8 mouse cellular contexts compared by ENCODE assay signal in genomic region chr4:155189711-155190139, GRCm38 (mm10). TPM values are rescaled to one million over a fixed set of nuclear protein-coding genes. Genes with fewer than 3 reads are reported as not detected.
DNase-seq lines count a peak whose midpoint lies in the region; ATAC-seq lines count a peak whose summit lies in the region.

No protein-coding gene starts in this region.

- H3K4me3 ChIP-seq in embryonic facial prominence, embryonic 10.5 days: peak overlapping the region; percentile 21
- no peak overlapping the region for H3K4me3 ChIP-seq in intestine, embryonic 15.5 days (replicated peaks)
- no peak overlapping the region for H3K4me3 ChIP-seq in midbrain, embryonic 16.5 days (ENCODE audit: low read depth, low read length)

- peak; percentile 51 to 60 for DNase-seq in heart, adult 18-20 months
- DNase-seq in heart, postnatal 25 days (ENCODE audit: low spot score): no peak
- DNase-seq in embryonic facial prominence, embryonic 10.5 days (ENCODE audit: low spot score): peak; percentile 80
- DNase-seq in right cerebral cortex, postnatal 14 days: no peak

- H3K4me2 ChIP-seq in intestine, embryonic 15.5 days (replicated peaks): 0 out of 2 replicates have a peak overlapping the region, but pooled peaks have one; percentile 2
- no peak overlapping the region for H3K4me2 ChIP-seq in midbrain, embryonic 16.5 days (ENCODE audit: low read length)

- H3K4me1 ChIP-seq in embryonic facial prominence, embryonic 10.5 days: peaks cover 93% of the 10 kb centered on the region
- peaks cover 73% of the 10 kb centered on the region for H3K4me1 ChIP-seq in intestine, embryonic 15.5 days (replicated peaks)
- peaks cover 42% of the 10 kb centered on the region for H3K4me1 ChIP-seq in midbrain, embryonic 16.5 days (ENCODE audit: control insufficient read depth, insufficient read depth, low read length)

- peak overlapping the region; percentile 17; the same call in 1 of the 2 replicates for H3K9ac ChIP-seq in intestine, embryonic 15.5 days
- H3K9ac ChIP-seq in midbrain, embryonic 16.5 days (ENCODE audit: low read depth, low read length): peak overlapping the region; percentile 13; the same call in 1 of the 2 replicates

- intact Hi-C loops in heart, postnatal 25 days (cut with DNase I): loop anchor here (5.0 kb wide), 2 partner anchors 42 to 58 kb away; partner anchors contain the start of gene Faap20

- ATAC-seq in intestine, embryonic 15.5 days: 0 out of 2 replicates have a peak, but pooled peaks have one; percentile 29
- ATAC-seq in midbrain, embryonic 16.5 days: no peak
- no peak for ATAC-seq in megakaryocyte, adult 5-6 weeks (ENCODE audit: poor library complexity, severe bottlenecking)
- no peak for ATAC-seq in CD4-positive, CD25-positive, alpha-beta regulatory T cell, adult 4 months

- no peaks in the 10 kb centered on the region for H3K9me3 ChIP-seq in embryonic facial prominence, embryonic 10.5 days
- no peaks in the 10 kb centered on the region for H3K9me3 ChIP-seq in intestine, embryonic 15.5 days
- H3K9me3 ChIP-seq in midbrain, embryonic 16.5 days (replicated peaks; ENCODE audit: control insufficient read depth, low read length, poor library complexity, severe bottlenecking): no peaks in the 10 kb centered on the region

- peaks cover 16% of the 10 kb centered on the region for H3K36me3 ChIP-seq in embryonic facial prominence, embryonic 10.5 days (replicated peaks)
- H3K36me3 ChIP-seq in intestine, embryonic 15.5 days: no peaks in the 10 kb centered on the region
- no peaks in the 10 kb centered on the region for H3K36me3 ChIP-seq in midbrain, embryonic 16.5 days (ENCODE audit: control insufficient read depth, insufficient read depth, low read length)

- peak overlapping the region; percentile 72 for H3K27ac ChIP-seq in embryonic facial prominence, embryonic 10.5 days (replicated peaks)
- H3K27ac ChIP-seq in intestine, embryonic 15.5 days: peak overlapping the region; percentile 4; the same call in 1 of the 2 replicates
- H3K27ac ChIP-seq in midbrain, embryonic 16.5 days (ENCODE audit: low read length): no peak overlapping the region

- 2% methylated on average over 4 of the region's 4 CpGs for WGBS in embryonic facial prominence, embryonic 10.5 days
- 17% methylated on average over 4 of the region's 4 CpGs for WGBS in intestine, embryonic 15.5 days
- 14% methylated on average over 4 of the region's 4 CpGs for WGBS in midbrain, embryonic 16.5 days

- no peaks in the 10 kb centered on the region for H3K27me3 ChIP-seq in embryonic facial prominence, embryonic 10.5 days (replicated peaks; ENCODE audit: low read depth, poor library complexity, severe bottlenecking)
- no peaks in the 10 kb centered on the region for H3K27me3 ChIP-seq in intestine, embryonic 15.5 days (replicated peaks)
- no peaks in the 10 kb centered on the region for H3K27me3 ChIP-seq in midbrain, embryonic 16.5 days (ENCODE audit: control insufficient read depth, insufficient read depth, low read depth, low read length)

RNA-seq across cellular contexts. Expression of gene Ski, which starts 32.7 kb away (rescaled TPM):
- 10 to 100 TPM; 48.6 to 50.2 TPM for total RNA-seq in heart, adult 18-20 months (2021)
- 10 to 100 TPM; 55.0 to 63.9 TPM for total RNA-seq in heart, postnatal 25 days (2021)
- polyA plus RNA-seq in embryonic facial prominence, embryonic 10.5 days (2016; fragmentation: Nextera tagmentation; extraction: Ambion mirVana): 8.5 and 10.7 TPM in 2 replicates
- polyA plus RNA-seq in intestine, embryonic 15.5 days (2015; fragmentation: Nextera tagmentation; extraction: Ambion mirVana): 13.3 and 13.8 TPM in 2 replicates
- 9.6 and 10.1 TPM in 2 replicates for polyA plus RNA-seq in midbrain, embryonic 16.5 days (2015; fragmentation: Nextera tagmentation; extraction: Ambion mirVana)
- total RNA-seq in megakaryocyte, adult 5-6 weeks (2015): 41.5 and 42.9 TPM in 2 replicates
- total RNA-seq in megakaryocyte, adult 5-6 weeks (2017): 12.4 and 13.3 TPM in 2 replicates
- 10 to 100 TPM; 20.6 to 28.2 TPM for polyA plus RNA-seq in CD4-positive, CD25-positive, alpha-beta regulatory T cell, adult 4 months (2017; shearing (Covaris generic))

RNA-seq across cellular contexts. Expression of gene Faap20, which starts 59.9 kb away (rescaled TPM):
- total RNA-seq in heart, adult 18-20 months (2021): 10 to 100 TPM; 19.2 to 20.3 TPM
- 10 to 100 TPM; 13.5 to 15.5 TPM for total RNA-seq in heart, postnatal 25 days (2021)
- polyA plus RNA-seq in embryonic facial prominence, embryonic 10.5 days (2016; fragmentation: Nextera tagmentation; extraction: Ambion mirVana): 99.6 and 100 TPM in 2 replicates
- 64.1 and 74.9 TPM in 2 replicates for polyA plus RNA-seq in intestine, embryonic 15.5 days (2015; fragmentation: Nextera tagmentation; extraction: Ambion mirVana)
- polyA plus RNA-seq in midbrain, embryonic 16.5 days (2015; fragmentation: Nextera tagmentation; extraction: Ambion mirVana): 69.8 and 70.1 TPM in 2 replicates
- total RNA-seq in megakaryocyte, adult 5-6 weeks (2015): 32.6 and 34.2 TPM in 2 replicates
- total RNA-seq in megakaryocyte, adult 5-6 weeks (2017): 11.7 and 18.3 TPM in 2 replicates
- 10 to 100 TPM; 50.4 to 58.5 TPM for polyA plus RNA-seq in CD4-positive, CD25-positive, alpha-beta regulatory T cell, adult 4 months (2017; shearing (Covaris generic))

Comparison
In these comparisons a context has a peak if more than half of its experiments do, and no peak if none do; other contexts are left out.
1. DNase-seq: peak in heart, adult 18-20 months (2 of 2) and embryonic facial prominence, embryonic 10.5 days (single experiment); none in heart, postnatal 25 days (single experiment) and right cerebral cortex, postnatal 14 days (single experiment).